Mouse (Mus musculus) cerebellum, postnatal 14 days (tissue): ENCODE measurements around the gene Rprd2.
A peak's percentile ranks its signal among the peaks of the same experiment; 100 is the strongest.

Source experiments
- DNase-seq, 2 experiments: peaks; one replicate each; pipeline ENCODE4 v3.0.0; 2021; ENCODE audit warnings: mixed read lengths in 2 of 2

The Rprd2 gene

DNA sequence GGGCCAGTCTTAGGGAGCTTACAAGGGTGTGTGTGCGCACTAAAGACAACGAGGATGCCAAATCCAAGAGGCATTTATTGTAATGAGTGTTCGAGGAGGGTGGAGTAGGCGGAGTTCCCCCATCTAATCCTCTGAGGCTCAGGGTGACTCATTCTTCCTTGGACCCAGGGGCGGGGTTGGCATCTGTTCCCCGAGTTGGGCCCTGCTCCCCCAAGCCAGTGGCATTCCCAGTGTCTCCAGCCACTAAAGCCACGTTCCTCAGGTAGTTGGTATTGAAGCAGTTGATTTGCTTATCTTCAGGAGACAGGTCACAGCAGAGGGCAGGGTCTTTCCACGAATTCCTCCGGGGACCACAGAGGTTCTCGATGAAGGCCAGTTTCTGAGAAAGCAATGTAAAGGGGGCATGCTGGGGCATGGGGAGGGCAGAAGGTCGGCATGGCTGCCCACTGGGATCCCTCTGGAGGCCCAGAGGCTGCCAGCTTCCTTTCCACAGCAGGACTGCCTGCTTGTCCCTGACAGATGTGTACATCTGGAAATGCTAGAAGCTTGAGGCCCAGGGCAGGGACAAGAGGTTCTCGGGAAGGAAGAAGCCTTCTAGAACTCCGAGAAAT is 84.5 kb downstream of the Rprd2 start:
- no peak for DNase-seq

DNA sequence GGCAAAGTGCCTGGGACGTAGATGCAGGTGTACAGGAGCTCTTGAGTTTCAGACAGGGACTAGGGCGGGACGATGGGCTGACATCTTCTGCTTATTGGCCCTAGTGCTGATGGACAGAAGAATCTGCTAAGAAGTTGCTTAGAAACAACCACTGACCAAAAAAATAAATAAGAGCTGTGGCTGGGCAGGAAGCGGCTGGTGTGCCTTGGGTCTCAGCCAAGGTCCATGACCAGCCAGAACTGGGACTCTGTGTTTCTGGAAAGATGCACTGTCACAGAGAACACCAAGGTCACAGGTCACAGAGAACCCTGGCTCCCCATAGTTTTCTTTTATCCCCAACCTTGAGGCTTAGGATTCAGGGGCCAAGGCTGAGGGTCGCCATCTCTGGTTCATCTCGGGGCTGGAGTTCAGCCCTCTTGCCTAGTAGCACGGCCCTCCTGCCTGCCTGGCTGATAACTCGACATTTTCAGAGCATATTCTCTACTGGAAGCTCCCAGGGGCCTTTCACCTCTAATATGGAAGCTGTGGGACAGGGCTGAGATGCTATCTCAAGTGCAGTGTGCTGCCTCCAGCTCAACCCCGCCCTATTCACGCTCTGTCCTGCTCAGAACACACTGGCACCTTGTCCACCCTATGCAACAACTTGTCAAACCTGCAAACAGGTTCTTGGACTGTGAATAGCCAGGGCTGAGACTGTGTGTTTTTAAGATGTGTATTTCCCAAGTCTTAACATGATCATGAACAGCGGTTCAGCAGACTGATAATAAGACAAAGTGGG is 85.7 kb downstream of the Rprd2 start:
- peak in 1 of 2 experiments; percentile 21 for DNase-seq

DNA sequence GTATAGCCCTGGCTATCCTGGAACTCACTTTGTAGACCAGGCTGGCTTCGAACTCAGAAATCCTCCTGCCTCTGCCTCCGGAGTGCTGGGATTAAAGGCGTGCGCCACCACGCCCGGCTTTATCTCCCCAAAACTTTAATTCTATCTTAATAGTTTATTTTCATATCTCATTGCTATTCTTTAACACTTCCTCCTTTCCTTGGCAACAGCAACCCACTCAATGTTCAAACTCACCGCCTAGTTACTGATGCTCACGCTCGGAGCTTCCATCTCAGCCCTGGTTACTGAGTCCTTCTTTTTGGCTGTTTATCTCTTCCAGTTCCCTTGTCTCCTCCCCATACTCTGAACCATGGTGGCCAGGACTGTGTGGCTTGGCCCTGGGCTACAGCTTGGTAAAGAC is 86.4 kb downstream of the Rprd2 start:
- DNase-seq = no peak

DNA sequence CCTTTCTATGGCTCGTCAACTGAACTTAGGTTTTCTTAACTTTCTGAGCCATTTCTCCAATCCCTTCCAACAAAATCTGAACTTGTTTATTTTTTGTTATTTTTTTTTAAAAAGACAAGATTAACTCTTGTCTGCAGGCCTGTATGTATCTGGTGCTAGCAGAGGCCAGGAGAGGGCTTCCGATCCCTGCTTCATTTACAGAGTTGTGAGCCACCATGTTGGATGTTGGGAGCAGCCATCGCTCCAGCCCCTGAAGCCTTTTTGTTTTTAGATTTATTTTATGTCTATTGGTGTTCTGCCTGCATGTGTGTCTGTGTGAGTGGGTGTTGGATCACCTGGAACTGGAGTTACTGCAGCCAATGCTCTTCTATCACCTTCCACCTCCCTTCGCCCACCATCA is 86.9 kb downstream of the Rprd2 start:
- DNase-seq = no peak

DNA sequence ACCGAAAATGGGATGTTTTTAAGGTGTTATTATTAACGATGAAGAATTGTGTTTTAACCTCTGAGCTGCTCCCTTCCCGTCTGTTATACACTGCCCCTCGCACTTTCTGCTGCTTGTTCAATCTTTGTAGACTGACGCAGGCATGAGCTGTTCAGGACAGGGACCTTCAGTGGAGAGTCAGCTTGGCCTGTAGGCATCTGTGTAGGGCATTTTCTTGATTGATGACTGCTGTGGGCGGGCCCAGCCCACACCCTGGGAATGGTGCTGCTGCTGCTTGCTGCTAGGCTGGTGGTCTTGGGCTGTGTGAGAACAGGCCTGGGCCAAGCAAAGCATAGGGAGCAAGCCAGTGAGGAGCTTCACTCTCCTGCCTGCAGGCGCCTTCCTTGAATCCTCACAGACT is 88.2 kb downstream of the Rprd2 start:
- DNase-seq = no peak

DNA sequence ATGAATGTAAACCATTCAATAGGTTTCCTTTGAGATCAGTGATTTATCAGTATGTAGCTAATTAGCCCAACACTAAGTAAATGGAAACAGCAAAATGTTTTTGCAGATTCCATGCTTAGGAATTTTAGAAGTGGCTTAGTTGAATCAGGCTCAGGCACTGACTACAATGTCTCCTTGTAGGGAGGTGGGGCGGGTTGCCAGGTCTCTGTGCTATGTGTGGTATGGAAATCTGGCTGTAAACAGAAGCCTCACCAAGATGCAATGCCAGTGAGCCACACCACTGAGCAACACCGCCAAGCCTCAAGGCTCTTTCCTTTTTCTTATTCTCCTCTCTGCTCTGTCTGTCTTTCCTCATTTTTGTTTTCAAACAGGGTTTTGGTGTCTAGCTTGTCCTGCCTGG is 89.8 kb downstream of the Rprd2 start:
- no peak for DNase-seq

DNA sequence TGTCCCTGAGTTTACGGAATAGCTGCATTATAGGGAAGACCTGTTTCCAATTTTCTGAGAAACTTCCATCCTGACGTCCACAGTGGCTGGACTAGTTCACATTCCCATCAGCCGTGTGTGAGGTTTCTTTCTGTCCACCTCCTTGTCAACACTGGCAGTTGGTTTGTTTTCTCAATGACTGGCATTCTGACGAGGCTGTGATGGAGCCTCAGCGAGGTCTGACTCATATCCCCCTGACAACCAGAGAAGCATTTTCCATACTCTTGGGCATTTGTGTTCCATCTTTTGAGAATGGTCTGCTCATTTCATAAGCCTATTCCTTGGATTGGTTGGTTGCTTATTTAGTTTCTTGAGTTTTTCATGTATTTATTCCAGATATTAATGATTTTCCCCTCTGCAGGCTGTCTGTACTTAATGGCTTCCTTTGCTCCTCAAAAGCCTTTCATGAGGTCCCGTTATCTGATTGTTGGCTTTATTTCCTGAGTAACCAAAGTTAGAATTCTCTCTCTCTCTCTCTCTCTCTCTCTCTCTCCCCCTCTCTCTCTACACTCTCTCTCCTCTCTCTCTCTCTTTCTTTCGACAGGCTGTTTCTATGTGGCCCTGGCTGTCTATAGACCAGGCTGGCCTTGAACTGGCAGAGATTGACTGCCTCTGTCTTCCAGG is 91.8 kb downstream of the Rprd2 start:
- DNase-seq = no peak

DNA sequence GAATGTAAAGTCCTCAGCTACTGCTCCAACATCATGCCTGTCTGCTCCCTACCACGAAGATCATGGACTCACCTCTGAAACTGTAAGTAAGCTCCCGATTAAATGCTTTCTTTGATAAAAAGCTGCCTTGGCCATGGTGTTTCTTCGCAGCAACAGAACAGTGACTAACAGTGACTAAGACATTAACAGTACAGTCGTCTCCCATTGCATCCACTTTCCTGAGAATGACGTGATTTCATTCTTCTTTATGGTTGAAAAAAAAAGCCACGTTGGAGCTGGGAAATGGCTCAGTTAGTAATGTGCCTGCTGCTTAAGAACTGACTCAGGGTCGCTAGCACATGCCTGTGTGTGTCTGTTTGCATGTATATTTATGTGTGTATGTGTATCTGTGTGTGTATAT is 92.8 kb downstream of the Rprd2 start:
- DNase-seq = no peak

DNA sequence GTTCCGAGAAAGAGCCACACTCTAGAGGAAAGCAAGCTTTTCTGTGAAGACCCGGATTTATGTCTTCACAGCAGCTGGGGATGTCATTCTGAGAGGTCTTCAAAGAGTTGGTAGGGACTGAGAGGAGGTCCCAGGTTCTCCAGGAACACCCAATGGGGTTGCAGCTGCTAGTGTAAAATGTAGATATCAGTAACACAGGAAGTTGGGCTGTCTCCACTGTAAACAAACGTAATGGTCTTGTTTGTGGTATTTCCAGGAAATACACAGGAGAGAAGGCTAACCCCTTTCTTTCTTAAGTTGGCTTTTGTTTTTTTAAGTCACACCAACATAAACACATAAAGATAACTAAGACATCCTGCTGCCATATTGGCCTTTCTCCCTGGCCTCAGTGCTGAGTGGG is 96.3 kb downstream of the Rprd2 start:
- no peak for DNase-seq

DNA sequence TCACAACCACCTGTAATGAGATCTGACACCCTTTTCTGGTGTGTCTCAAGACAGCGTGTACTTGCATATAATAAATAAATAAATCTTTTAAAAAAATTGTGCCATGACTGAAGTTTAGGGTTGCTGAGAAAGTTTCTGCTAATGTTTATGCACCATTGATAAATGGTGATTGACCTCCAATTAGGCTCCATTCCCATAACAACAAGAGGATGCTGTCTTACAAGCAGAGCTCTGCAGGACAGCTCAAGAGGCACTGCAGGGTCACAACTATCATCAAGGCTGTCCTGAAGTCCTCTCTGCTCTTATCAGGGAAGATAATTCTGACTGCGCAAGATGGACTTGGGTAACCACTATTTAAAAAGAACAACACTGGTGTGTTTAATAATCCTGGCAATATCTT is 100.5 kb downstream of the Rprd2 start:
- DNase-seq = no peak

DNA sequence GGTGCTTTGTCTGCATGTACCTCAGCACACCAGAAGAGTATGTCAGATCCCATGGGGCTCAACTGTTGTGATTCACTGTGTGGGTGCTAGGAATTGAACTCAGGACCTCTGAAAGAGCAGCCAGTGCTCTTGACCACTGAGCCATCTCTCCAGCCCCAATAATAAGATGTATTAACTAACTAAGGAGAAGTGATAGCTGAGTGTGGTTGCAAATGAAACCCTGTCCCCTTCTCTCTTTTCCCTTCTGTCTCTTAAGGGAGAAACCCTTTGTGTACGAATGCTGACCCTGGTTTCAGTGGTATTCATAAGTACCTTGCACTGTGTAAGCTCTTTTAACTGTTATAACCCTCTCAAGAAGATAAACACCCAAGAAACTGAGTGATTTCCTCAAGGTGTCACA is 102.6 kb downstream of the Rprd2 start:
- DNase-seq = no peak
